Mouse (Mus musculus) cerebellum, adult 11-12 months (tissue): Measurements from ENCODE around the gene Mcur1.

Experiments used
- DNase-seq: peaks from one replicate; pipeline ENCODE4 v3.0.0; 2022

Mcur1 gene

DNA sequence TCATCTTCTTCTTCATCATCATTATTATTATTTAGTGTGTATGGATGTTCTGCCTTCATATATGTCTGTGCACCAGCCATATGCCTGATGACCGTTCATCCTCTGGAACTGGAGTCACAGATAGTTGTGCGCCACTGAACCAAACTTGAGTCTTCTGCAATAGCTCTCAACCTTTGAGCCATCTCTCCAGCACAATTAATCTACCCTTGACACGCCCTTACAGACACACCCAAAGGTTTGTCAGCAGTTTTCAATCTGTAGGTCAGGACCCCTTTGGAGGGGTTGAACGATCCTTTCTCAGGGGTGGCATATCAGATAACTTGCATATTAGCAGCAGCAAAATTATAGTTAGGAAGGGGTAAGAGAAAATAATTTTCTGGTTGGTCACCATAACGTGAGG is 4.7 kb upstream of the Mcur1 start:
- DNase-seq = no peak

DNA sequence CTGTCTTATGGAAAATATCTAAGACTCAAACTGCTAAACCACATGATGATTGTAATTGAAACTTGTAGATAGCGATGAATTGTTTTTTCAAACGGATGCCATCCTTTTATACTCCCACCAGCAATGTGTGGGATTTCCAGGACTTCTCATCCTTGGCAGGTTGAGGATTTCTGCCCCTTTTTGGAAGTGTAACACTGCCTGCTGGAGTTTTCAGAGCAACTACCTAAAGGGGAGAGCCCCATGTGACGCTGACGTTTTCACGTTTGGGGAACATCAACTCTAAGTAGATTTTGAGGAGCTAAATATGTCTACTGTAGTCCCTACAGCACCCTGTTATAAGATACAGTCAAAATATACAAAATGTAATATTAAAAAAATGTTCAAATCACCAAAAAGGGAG is 2.7 kb upstream of the Mcur1 start:
- DNase-seq = no peak

GRCm38 (mm10) chr13:43560458-43561411 is 744 bp upstream of the Mcur1 start:
- no peak for DNase-seq

- DNase-seq = no peak
These were observed 1.0 kb downstream of the Mcur1 start for GRCm38 (mm10) chr13:43558959-43559358.

DNA sequence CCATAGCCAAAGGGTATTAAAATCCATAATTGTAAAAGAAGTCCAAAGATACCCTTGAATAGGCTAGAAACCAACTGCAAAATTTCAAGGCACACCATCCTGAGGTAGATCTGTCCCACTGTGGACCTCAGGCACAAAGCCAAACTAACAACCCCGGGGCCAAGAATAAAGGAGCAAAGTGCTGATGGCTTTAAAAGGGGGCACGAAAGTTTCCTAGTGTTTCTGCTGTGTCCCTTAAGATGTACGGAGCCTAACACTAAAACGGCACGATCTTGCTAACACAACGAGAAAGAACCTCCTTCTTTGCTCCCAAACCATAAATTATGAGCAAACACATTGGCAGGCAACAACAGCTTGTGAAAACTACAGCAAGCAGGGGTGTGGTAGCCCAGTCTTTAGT is 1.6 kb downstream of the Mcur1 start:
- no peak for DNase-seq

DNA sequence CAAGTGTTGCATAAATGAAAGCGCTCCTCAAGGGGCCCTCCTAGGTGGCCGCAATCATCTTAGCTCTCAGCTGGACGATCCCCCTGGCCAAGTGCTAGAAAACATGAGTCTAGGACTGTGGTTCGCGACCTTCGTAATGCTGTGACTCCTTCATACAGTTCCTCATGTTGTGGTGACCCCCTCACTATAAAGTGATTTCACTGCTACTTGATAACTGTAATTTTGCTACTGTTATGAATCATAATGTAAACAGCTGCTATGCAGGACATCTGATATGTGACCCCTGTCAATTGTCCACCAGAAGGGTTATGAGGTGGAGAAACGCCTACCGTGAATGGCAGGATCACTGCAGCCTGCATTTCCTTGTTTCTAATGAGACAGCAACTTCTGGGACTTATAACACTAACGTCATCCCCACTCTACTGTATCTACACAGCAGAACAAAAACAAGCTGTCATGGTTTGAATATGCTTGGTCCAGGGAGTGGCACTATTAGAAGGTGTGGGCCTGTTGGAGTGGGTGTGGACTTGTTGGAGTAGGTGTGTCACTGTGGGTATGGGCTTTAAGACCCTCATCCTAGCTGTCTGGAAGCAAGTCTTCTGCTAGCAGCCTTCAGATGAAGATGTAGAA is 3.0 kb downstream of the Mcur1 start:
- no peak for DNase-seq

DNA sequence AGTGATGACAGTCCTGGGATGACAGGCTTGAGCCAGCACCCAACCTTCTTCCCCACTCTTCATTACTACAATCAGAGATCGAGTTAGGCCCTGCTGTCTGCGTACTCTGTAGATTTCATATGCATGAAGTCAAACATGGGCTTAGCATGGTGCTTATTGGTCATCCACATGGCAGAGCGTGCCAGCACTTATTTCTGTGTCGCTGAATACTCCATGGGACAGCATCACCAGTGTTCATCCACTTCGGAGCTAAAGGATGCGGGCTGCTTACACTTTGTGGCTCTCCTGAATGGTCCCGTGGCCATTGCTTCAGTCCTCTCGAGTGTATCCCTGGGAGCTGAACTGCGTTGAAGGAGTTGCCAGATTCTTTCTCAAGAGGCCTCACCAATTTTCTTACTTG is 4.7 kb downstream of the Mcur1 start:
- no peak for DNase-seq

DNA sequence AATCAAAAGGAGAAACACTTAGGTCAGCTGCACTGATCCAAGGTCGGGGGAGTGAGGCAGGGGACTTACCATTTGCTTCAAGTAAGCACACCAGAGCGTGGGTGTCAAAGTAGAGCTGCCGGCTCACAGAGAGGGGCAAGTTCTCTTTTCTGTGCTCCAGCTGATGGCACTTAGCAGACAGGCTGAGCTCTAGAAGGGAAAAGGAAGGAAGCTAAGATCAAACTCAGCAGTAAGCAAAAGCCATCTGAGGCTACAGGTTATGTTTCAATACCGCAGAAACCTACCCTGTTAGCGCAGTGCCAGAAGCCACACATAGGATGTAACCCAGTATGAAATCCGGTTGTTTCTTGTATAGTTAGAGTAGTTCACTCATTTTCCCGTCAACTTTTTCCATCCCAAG is 5.2 kb downstream of the Mcur1 start:
- no peak for DNase-seq

DNA sequence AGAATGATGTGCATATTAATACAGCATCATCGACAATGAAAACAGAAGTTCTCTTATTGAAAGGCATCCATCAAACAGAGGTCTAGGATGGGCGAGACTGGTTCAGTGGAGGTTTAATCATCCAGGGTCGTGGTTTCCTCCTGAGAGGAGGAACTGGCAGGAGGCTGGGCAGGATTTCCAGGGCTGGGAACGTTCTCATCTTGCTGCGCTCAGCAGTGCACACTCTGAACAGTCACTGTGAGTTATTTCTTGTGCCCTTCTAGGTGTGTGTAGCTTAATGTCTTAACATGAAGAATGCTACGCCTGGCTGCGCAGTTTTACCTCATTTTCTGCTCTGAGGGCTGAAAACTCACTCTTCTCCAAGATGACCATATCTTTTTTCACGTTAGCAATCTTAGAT is 9.3 kb downstream of the Mcur1 start:
- DNase-seq = no peak

DNA sequence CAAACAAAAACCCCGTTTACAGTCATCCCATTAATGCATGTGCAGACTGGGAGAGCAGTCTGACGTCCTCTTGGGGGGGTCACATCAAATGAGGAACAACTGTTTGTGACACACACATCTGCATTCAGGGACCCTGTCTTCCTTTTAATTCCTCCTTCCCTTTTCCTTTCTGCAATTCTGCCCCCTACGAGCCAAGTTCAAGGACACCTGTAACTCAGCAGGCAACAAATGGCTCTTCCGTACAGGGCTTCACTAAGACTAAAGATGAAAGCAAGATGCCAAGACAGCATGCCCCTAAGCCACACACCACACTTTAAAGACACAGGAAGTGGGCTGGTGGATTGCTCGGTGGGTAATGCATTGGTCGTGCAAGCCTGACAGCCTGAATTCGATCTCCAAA is 10.1 kb downstream of the Mcur1 start:
- no peak for DNase-seq

GRCm38 (mm10) chr13:43549078-43549698 is 10.8 kb downstream of the Mcur1 start:
- DNase-seq = no peak

- DNase-seq = no peak
These were observed 11.4 kb downstream of the Mcur1 start for GRCm38 (mm10) chr13:43548617-43549016.

DNA sequence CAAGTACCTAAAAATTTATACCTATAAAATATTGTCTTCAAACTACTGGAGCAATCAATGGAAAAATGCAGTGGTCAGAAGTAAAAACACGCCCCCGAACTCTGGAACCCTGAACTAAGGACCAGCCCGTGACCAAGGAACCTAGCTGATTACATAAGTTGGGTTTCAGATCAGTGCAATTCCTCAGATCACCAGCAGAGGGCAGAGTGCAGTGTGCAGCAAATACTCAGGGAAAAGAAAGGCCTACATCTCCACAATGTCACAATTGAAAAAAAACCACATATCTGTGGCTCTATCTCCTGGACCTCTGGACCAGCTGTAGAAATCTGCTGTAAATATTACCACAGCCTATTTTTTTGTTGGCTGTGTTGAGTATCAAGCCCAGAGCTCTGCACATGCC is 13.1 kb downstream of the Mcur1 start:
- peak; percentile 82 for DNase-seq

GRCm38 (mm10) chr13:43540205-43540815 is 19.7 kb downstream of the Mcur1 start:
- DNase-seq = no peak

DNA sequence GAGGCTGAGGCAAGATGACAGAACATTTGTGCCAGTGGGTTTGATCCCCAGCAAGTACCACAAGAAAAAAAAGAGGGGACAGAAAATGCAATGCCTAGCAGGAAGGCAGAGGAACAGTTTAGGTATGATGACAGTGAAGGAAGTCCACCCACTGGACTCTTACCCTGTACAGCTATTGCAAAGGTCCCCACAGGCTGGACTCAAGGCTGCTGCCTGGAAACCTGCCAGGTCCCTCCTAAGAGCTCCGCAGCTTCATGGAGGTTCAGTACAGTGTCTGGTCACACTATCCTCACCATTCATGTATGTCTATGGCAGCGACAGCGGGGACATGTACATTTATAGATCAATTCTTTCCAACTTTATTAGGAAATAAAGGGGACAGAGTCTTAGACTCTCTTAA is 20.6 kb downstream of the Mcur1 start:
- no peak for DNase-seq

DNA sequence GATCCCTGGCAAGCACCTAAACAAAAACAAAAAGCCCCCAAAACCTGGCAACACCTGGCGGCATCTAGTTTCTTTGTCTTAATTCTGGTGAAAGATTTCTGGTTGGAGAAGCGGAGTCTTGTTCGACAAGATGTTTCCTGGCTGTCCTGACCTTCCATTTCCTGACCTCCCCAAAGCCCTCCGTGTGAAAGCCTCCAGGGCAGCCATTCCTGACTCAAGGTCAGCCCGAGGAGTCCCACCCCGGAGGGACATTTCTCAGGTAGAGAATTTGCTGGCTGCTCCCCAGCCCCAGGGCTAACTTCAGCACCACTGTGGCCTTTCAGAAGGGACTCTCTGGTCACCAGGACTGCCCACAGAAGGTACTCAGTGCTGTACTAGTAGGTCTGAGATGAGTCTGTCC is 22.1 kb downstream of the Mcur1 start:
- no peak for DNase-seq

GRCm38 (mm10) chr13:43534015-43534414 is 26.0 kb downstream of the Mcur1 start:
- no peak for DNase-seq

- DNase-seq = no peak
These were observed 28.9 kb downstream of the Mcur1 start for GRCm38 (mm10) chr13:43530832-43531693.

DNA sequence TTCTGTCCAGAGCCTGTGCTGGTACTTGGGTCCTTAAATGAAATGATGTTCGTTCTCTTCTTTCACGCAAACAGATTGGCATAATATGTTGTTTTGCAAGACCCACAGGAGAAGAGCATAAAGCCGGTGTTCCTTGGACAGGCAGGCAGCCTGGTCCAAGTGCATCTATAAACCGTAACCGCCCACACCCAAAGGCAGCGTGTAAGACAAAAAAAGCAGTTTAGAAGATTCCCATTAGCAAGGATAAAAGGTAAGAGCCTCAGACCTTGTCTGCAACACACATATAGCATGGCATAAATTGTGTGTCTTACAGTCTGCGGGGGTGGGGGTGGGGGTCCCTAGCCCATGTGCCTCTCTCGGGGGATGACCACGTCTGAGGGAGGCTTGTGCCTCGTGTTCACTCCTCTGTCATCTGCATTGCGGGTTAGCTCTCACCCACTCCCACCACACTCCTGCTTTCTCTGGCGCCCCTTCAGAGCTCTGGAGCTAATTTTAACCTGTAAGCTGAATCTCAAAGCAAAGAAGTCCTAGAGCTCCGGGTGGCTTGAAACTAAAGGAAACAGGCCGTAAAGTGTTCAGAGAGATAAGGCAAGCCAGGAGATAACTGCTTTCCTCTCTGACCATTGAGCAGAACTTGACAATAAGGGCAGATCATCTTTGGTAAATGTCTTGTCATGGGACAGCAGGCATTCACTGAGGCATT is 29.7 kb downstream of the Mcur1 start:
- no peak for DNase-seq

GRCm38 (mm10) chr13:43526289-43526688 is 33.7 kb downstream of the Mcur1 start:
- no peak for DNase-seq

- DNase-seq = no peak
These were observed 34.4 kb downstream of the Mcur1 start for GRCm38 (mm10) chr13:43525363-43526134.
